In the genomic region with DNA sequence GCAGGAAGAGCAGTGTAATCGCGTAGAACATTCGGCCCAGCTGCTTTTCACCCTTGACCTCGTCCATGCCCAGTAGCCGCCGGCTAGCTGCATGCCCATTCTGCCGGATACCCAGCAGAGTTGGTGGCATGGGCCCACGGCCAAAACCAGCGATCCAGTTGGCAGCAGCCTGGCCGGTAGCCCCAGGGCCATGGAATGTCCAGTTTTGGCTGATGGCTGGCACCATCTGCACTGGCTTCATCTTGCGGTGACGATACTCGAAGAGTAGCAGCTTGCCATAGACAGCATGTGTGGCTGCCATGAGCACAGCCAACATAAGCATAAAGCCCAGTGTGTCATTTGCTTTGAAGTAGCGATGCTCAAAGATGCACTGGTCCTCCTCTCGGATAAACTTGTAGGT, we compare ENCODE assay signal across 23 mouse cellular contexts. TPM values are rescaled to one million over a fixed set of nuclear protein-coding genes. Genes with fewer than 3 reads are reported as not detected.
A peak's percentile ranks its signal among the peaks of the same experiment; 100 is the strongest.
DNase-seq lines count a peak whose midpoint lies in the region; ATAC-seq and TF ChIP-seq lines count a peak whose summit lies in the region.
"Had no signal": no experiment of that assay in that cellular context is flagged by ENCODE, and none has a peak within 500 bp of the region (broad histone marks: within the 10 kb centered on the region; RNA-seq: fewer than 3 reads in every experiment).

No protein-coding gene starts in this region.

- H3K27ac ChIP-seq in gastrocnemius, adult 2 months = no peak overlapping the region
- H3K27ac ChIP-seq in forebrain, embryonic 13.5 days = no peak overlapping the region
- H3K27ac ChIP-seq: embryonic facial prominence, embryonic 10.5 days; kidney, embryonic 15.5 days; liver, embryonic 13.5 days; midbrain, embryonic 15.5 days; neural tube, embryonic 13.5 days had no signal

- no peaks in the 10 kb centered on the region for H3K4me1 ChIP-seq in forebrain, embryonic 13.5 days
- H3K4me1 ChIP-seq: kidney, embryonic 15.5 days; liver, embryonic 13.5 days; midbrain, embryonic 15.5 days; neural tube, embryonic 13.5 days had no signal

- H3K9ac ChIP-seq in forebrain, embryonic 13.5 days = no peak overlapping the region
- H3K9ac ChIP-seq: kidney, embryonic 15.5 days; liver, embryonic 13.5 days; lung, embryonic 14.5 days; midbrain, embryonic 15.5 days; neural tube, embryonic 13.5 days had no signal

- peak; percentile 9 for DNase-seq in gastrocnemius, postnatal 14 days
- DNase-seq in gastrocnemius, adult 2 months = no peak
- DNase-seq in 3134 (ENCODE audit: extremely low read depth, insufficient read length, low spot score) = peak; percentile 7
- DNase-seq in cerebellum, adult 18-20 months = peak; percentile 57 to 63
- DNase-seq in cerebellum, postnatal 14 days = peak; percentile 77 to 80
- DNase-seq in lung, postnatal 25 days (ENCODE audit: low spot score) = no peak
- DNase-seq: heart, postnatal 4 days; kidney, postnatal 36 days; liver, embryonic 13.5 days; lung, embryonic 14.5 days; lung, postnatal 4 days; right cerebral cortex, postnatal 4 days; thymus, postnatal 4 days had no signal

- H3K4me2 ChIP-seq in forebrain, embryonic 13.5 days = no peak overlapping the region
- H3K4me2 ChIP-seq: kidney, embryonic 15.5 days; liver, embryonic 13.5 days; lung, embryonic 14.5 days; midbrain, embryonic 15.5 days; neural tube, embryonic 13.5 days had no signal

- H3K36me3 ChIP-seq in forebrain, embryonic 13.5 days (ENCODE audit: poor library complexity, severe bottlenecking) = peaks cover 12% of the 10 kb centered on the region
- H3K36me3 ChIP-seq: kidney, embryonic 15.5 days; liver, embryonic 13.5 days had no signal

- peaks cover 48% of the 10 kb centered on the region for H3K27me3 ChIP-seq in forebrain, embryonic 13.5 days

- no peak overlapping the region for H3K4me3 ChIP-seq in gastrocnemius, adult 2 months
- no peak overlapping the region for H3K4me3 ChIP-seq in forebrain, embryonic 13.5 days
- H3K4me3 ChIP-seq: embryonic facial prominence, embryonic 10.5 days; kidney, embryonic 15.5 days; liver, embryonic 13.5 days; midbrain, embryonic 15.5 days; myocyte; neural tube, embryonic 13.5 days had no signal

- ATAC-seq in forebrain, embryonic 13.5 days = no peak
- ATAC-seq: CD4-positive, CD25-positive, alpha-beta regulatory T cell, adult 4 months; forebrain, embryonic 16.5 days; intestine, postnatal 0 days; midbrain, embryonic 15.5 days had no signal

- intact Hi-C loops in gastrocnemius, postnatal 14 days (cut with DNase I; ENCODE audit: low total_unique reads) = no loop called here
- intact Hi-C loops in gastrocnemius, adult 2 months (cut with DNase I) = no loop called here

- 92% methylated on average over 15 of the region's 15 CpGs for WGBS in forebrain, embryonic 13.5 days

- no peaks in the 10 kb centered on the region for H3K9me3 ChIP-seq in forebrain, embryonic 13.5 days (replicated peaks)
- H3K9me3 ChIP-seq: embryonic facial prominence, embryonic 10.5 days; kidney, embryonic 15.5 days; liver, embryonic 13.5 days; midbrain, embryonic 15.5 days; neural tube, embryonic 13.5 days had no signal

- no peak for TF ChIP-seq CTCF in gastrocnemius, adult 2 months (IDR thresholded peaks at IDR 0.05)

RNA-seq across cellular contexts. Expression of a gene that starts 4.4 kb away (rescaled TPM):
- 10 to 100 TPM in 1 of 2 experiments, 1 to 10 TPM in 1; 7.5 to 10.3 TPM for total RNA-seq in gastrocnemius, postnatal 14 days (2021)
- total RNA-seq in gastrocnemius, adult 2 months (2021) = 10 to 100 TPM; 10.7 to 14.8 TPM
- 44.2 and 46.1 TPM in 2 replicates for polyA plus RNA-seq in forebrain, embryonic 13.5 days (2015; fragmentation: Nextera tagmentation; extraction: Ambion mirVana)

RNA-seq across cellular contexts. Expression of a gene that starts 19.3 kb away (rescaled TPM):
- total RNA-seq in gastrocnemius, postnatal 14 days (2021) = 1 to 10 TPM; 2.0 to 3.3 TPM
- total RNA-seq in gastrocnemius, adult 2 months (2021) = 1 to 10 TPM; 1.3 to 1.6 TPM
- polyA plus RNA-seq in forebrain, embryonic 13.5 days (2015; fragmentation: Nextera tagmentation; extraction: Ambion mirVana) = 21.1 and 21.5 TPM in 2 replicates

RNA-seq across cellular contexts. Expression of a gene that starts 21.9 kb away (rescaled TPM):
- total RNA-seq in gastrocnemius, postnatal 14 days (2021) = 1 to 10 TPM in 1 of 2 experiments, under 1 TPM in 1; 0.97 to 1.6 TPM
- under 1 TPM in 1 of 2 experiments, not detected in 1; 0.39 TPM for total RNA-seq in gastrocnemius, adult 2 months (2021)
- polyA plus RNA-seq in forebrain, embryonic 13.5 days (2015; fragmentation: Nextera tagmentation; extraction: Ambion mirVana) = 8.4 and 8.7 TPM in 2 replicates
- total RNA-seq: megakaryocyte-erythroid progenitor cell, adult 5-6 weeks had no signal
- polyA plus RNA-seq: CD4-positive, CD25-positive, alpha-beta regulatory T cell, adult 4 months had no signal

Comparison
In these comparisons a context has a peak if more than half of its experiments do, and no peak if none do; other contexts are left out.
1. DNase-seq: peak in gastrocnemius, postnatal 14 days (single experiment), 3134 (single experiment), cerebellum, adult 18-20 months (2 of 2) and cerebellum, postnatal 14 days (2 of 2); none in gastrocnemius, adult 2 months (single experiment) and lung, postnatal 25 days (single experiment).